Mouse (Mus musculus) kidney, adult 2 months (tissue): ENCODE measurements around the gene Rnf103. TPM values are rescaled to one million over a fixed set of nuclear protein-coding genes. Genes with fewer than 3 reads are reported as not detected.
"Not testable (repeated sequence)": the region's sequence is repeated elsewhere in the genome, so short reads cannot be mapped to it uniquely, and the experiment has no call there.

Experiments used
- DNase-seq: peaks from one replicate; pipeline ENCODE4 v3.0.0; 2021
- H3K27ac ChIP-seq: fragments of 200-500 bp; 2 replicates; pipeline ENCODE4 v1.5.1; 2012; ENCODE audit warnings: low read depth, low read length, control low read depth, inconsistent platforms; ENCODE audit not compliant: insufficient read depth
- H3K27me3 ChIP-seq: fragments of 200-500 bp; replicated peaks from 2 replicates; pipeline ENCODE4 v1.6.1; 2012; ENCODE audit warnings: mild to moderate bottlenecking, moderate library complexity, low read length, inconsistent platforms; ENCODE audit not compliant: control insufficient read depth, insufficient read depth
- H3K36me3 ChIP-seq: fragments of 200-500 bp; 2 replicates; pipeline ENCODE4 v1.6.1; 2012; ENCODE audit warnings: mild to moderate bottlenecking, moderate library complexity, low read length, inconsistent platforms; ENCODE audit not compliant: control insufficient read depth, insufficient read depth
- H3K4me1 ChIP-seq: fragments of 200-500 bp; 2 replicates; pipeline ENCODE4 v1.6.1; 2011; ENCODE audit warnings: low read length; ENCODE audit not compliant: control insufficient read depth, insufficient read depth
- H3K4me3 ChIP-seq: fragments of 200-500 bp; 2 replicates; pipeline ENCODE4 v1.5.1; 2011; ENCODE audit warnings: mild to moderate bottlenecking, low read depth, low read length, control low read depth; ENCODE audit not compliant: insufficient read depth
- CTCF ChIP-seq: fragments of 200-500 bp; conservative IDR thresholded peaks from 2 replicates; pipeline ENCODE4 v1.5.1; 2011; ENCODE audit warnings: low read depth, mild to moderate bottlenecking, control low read depth, low read length, moderate library complexity, mixed read lengths; ENCODE audit not compliant: insufficient read depth, insufficient read length
- POLR2A ChIP-seq: fragments of 200-500 bp; IDR thresholded peaks from one replicate; pipeline ENCODE4 v1.6.1; 2011; ENCODE audit warnings: low read depth, low read length, control low read depth
- WGBS: fragments of 180-500 bp; shearing (Covaris S2); methylation state at CpG from one replicate; pipeline ENCODE4 v1.1.7; 2018; 5-methylcytosine and 5-hydroxymethylcytosine counted together
- polyA plus RNA-seq: library from polyadenylated mRNA; depleted of rRNA; stranded (reverse); fragments of >200 nt; gene quantifications from 2 replicates; pipeline ENCODE4 v1.2.3, GENCODE M21; 2012

Gene Rnf103
- polyA plus RNA-seq, 1 experiment = 12.6 TPM

DNA sequence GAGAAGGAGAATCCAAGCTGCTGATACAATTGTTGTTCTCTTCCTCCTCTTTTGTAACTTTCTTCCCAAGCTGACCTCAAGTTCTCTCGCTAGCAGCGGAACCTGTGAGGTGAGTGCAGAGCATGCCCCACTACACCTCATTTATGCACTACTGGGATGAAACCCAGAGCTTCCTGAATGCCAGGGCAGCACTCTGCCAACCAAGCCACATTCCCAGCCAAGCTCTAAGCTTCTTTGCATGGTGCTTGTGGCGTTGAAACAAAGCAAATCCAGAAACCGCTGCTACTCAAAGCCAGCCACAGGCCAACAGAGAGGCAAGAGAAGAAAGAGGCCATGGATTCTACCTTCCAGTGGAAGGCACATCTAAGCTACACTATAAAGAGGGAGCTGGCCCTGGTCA is 25.9 kb upstream of the Rnf103 start:
- Histone ChIP-seq H3K4me3 (no peak overlapping the region), H3K27me3 (no peaks in the 10 kb centered on the region), H3K27ac (no peak overlapping the region), H3K4me1 (no peaks in the 10 kb centered on the region), H3K36me3 (no peaks in the 10 kb centered on the region)
- TF ChIP-seq POLR2A (no peak), CTCF (no peak)
- 72% methylated on average over 4 of the region's 4 CpGs for WGBS
- no peak for DNase-seq

DNA sequence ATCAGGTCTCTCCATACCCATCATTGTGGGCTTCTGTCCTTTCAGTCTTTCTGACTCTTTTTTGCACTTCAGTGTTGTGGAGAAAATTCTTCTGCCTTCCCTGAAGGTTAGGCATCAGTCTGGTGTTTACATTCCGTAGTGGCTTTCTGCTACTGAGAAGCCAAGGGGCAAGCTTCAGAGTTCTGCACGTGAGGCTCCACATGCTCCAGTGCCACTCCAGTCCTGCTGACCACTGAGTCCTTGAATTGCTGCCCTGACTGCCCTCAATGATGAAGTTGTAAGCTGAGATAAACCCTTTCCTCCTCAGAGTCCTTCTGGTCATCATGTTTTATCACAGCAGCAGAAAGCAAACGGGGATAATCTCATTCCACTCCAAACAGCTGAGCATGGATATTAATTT is 24.4 kb upstream of the Rnf103 start:
- DNase-seq = peak; percentile 48
- 39% methylated on average over 3 of the region's 3 CpGs for WGBS
- no peaks in the 10 kb centered on the region for H3K27me3 ChIP-seq

DNA sequence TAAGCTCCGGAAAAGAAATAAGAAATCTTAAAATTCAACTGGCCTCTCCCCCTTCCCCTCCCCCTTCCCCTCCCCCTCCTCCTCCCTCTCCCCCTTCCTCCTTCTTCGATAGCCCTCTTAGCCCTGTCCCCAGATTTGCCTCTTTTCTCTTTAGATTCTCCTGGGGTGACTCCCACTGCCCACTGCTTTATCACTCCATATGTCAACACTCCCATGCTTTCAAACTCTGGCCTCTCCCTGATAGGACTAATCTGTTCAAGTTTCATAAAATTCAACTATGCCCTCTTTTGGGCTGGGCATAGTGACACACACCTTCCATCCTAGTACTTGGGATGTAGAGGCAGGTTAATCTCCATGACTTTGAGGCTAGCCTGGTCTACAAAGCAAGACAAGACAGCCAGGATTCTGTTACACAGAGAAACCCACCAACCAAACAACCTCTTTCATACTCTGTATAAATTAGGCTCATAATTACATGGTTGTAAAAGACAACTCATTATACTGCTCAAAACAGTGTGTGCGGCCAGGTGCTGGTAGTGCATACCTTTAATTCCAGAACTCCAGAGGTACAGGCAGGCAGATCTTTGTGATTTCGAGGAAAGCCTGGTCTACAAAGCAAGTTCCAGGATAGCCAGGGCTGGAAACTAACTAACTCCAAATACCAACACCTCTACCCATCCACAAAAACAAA is 21.7 kb upstream of the Rnf103 start:
- WGBS = 83% methylated on average over 4 of the region's 4 CpGs
- no peak for TF ChIP-seq POLR2A
- no peak for TF ChIP-seq CTCF
- Histone ChIP-seq H3K36me3 (no peaks in the 10 kb centered on the region), H3K4me3 (no peak overlapping the region), H3K27ac (no peak overlapping the region), H3K27me3 (no peaks in the 10 kb centered on the region), H3K4me1 (peaks cover 6% of the 10 kb centered on the region; the same call in 1 of the 2 replicates)
- no peak for DNase-seq

More for the DNA sequence above, 24.4 kb upstream of the Rnf103 start:
- TF ChIP-seq CTCF = no peak
- TF ChIP-seq POLR2A = no peak
- no peaks in the 10 kb centered on the region for H3K4me1 ChIP-seq
- H3K27ac ChIP-seq = no peak overlapping the region
- no peaks in the 10 kb centered on the region for H3K36me3 ChIP-seq
- no peak overlapping the region for H3K4me3 ChIP-seq

DNA sequence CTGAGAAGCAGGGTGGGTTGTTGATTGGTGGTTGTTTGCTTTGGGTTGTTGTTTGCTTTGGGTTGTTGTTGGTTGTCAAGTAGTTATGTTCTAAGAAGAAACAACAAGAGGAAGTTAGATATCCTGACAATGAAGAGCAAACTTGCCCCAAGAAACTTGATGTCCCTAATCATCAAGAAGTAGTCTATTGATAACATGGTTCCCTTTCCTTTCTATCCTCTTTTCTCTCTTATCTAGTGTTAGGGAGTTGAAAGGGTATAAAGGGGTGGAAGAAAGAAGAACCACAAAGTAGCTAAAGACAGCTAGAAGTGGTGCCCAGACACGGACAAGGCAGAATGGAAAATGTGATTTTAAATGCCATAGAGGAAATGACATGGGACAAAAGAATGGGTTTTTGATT is 20.9 kb upstream of the Rnf103 start:
- peaks cover 6% of the 10 kb centered on the region; the same call in 1 of the 2 replicates for H3K4me1 ChIP-seq
- no peaks in the 10 kb centered on the region for H3K36me3 ChIP-seq
- TF ChIP-seq CTCF (no peak), POLR2A (no peak)
- no peak overlapping the region for H3K27ac ChIP-seq
- no peaks in the 10 kb centered on the region for H3K27me3 ChIP-seq
- no peak for DNase-seq
- WGBS = 84% methylated on average over 1 of the region's 1 CpGs
- no peak overlapping the region for H3K4me3 ChIP-seq

DNA sequence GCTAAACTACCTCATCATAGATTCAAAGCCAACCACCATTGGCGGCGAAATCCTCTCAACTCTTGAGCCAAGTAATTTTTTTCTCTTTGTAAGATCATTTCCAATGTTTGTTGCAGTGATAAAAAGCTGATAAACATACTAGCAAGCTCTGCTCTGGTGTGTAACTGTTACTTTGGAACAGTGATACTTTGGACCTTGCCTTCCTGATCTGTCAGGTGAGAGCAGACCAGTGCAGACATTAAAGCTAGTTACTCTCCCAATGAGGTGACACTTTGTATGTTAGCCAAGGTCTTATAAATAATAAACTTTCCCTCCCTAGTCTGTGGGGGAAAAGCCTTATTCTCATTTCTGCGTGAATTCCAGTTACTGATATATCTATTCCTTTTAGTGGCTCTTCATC is 18.1 kb upstream of the Rnf103 start:
- DNase-seq = peak; percentile 81
- no peaks in the 10 kb centered on the region for H3K27me3 ChIP-seq
- TF ChIP-seq CTCF = no peak
- no peak for TF ChIP-seq POLR2A
- WGBS = 70% methylated on average over 3 of the region's 3 CpGs
- peaks cover 6% of the 10 kb centered on the region; the same call in 1 of the 2 replicates for H3K4me1 ChIP-seq
- H3K27ac ChIP-seq = peak overlapping the region; percentile 80
- H3K36me3 ChIP-seq = no peaks in the 10 kb centered on the region
- no peak overlapping the region for H3K4me3 ChIP-seq

DNA sequence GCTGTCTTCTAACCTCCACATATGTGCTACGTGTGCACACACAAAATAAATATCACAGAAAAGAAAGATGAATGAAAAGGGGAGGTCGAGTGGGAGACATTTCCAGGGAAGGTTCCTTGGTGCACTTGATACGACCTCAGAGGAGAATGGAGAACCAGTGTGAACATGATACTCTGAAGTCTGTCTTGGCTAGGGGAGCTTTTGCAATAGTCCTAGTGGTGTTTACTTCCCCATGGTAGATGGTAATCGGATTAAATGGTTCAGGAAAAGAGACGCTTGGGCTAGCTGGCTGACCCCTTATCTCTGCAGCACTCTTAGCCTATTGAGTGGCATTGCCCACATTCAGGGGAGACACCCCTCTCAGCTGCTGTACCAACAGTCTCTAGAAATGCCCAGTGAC is 16.9 kb upstream of the Rnf103 start:
- 73% methylated on average over 5 of the region's 5 CpGs for WGBS
- no peaks in the 10 kb centered on the region for H3K27me3 ChIP-seq

DNA sequence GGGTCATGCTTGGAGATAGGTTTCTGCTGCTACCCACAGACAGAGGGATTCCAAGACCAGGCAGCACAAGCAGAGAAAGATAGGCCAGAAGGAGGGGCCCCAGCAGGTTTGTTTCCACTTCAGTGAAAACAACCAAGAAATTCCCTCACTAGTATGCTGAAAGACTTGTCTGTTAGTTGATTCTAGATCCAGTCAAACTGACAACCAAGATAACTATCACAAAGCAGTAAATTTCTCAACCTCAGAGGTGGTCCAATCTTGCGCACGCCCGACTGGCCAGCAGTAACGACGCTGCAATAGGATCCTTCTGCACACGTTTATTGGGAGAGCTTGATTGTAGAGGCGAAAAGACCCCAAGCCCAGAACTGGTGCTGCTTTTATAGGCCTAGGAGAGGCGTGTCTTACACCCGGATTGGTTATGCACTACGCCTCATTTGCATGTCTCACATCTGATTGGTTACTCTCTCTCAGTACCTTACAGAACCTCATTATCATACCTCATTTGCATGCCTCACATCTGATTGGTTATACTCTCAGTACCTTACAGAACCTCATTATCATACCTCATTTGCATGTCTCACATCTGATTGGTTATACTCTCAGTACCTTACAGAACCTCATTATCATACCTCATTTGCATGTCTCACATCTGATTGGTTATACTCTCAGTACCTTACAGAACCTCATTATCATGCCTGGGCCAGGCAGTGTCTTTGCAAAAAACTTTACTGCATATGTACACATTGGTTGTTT is 14.7 kb upstream of the Rnf103 start:
- H3K4me1 ChIP-seq, H3K4me3 ChIP-seq, DNase-seq, H3K27ac ChIP-seq, H3K27me3 ChIP-seq, H3K36me3 ChIP-seq: not testable (repeated sequence)
- WGBS = 76% methylated on average over 10 of the region's 10 CpGs

More for the DNA sequence above, 16.9 kb upstream of the Rnf103 start:
- no peak for TF ChIP-seq POLR2A
- no peaks in the 10 kb centered on the region for H3K36me3 ChIP-seq
- no peak for DNase-seq
- peaks cover 6% of the 10 kb centered on the region; the same call in 1 of the 2 replicates for H3K4me1 ChIP-seq
- H3K27ac ChIP-seq = no peak overlapping the region
- H3K4me3 ChIP-seq = no peak overlapping the region

DNA sequence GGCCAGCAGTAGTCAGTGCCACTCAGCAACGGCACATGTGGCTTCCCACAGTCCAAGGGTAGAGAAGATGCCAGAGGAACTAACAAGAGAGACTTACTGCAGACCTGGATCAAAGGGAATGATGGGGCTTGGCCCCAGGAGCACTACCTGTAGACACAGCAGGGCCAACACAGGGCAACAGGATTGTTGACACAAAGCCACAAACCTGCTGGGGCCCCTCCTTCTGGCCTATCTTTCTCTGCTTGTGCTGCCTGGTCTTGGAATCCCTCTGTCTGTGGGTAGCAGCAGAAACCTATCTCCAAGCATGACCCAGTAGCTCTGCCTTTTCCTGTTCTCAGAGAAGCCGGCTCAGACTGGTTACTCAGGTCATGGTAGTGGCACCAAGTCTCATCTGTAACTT is 14.1 kb upstream of the Rnf103 start:
- H3K27ac ChIP-seq, H3K27me3 ChIP-seq, H3K36me3 ChIP-seq, H3K4me1 ChIP-seq, H3K4me3 ChIP-seq, DNase-seq: not testable (repeated sequence)
- 90% methylated on average over 2 of the region's 2 CpGs for WGBS
